Mouse (Mus musculus): ENCODE results near the gene Efna1. TPM values are rescaled to one million over a fixed set of nuclear protein-coding genes. Genes with fewer than 3 reads are reported as not detected.
A peak's percentile ranks its signal among the peaks of the same experiment; 100 is the strongest.

Efna1 gene
- polyA plus RNA-seq, 1 experiment, result 54.1 TPM

DNA sequence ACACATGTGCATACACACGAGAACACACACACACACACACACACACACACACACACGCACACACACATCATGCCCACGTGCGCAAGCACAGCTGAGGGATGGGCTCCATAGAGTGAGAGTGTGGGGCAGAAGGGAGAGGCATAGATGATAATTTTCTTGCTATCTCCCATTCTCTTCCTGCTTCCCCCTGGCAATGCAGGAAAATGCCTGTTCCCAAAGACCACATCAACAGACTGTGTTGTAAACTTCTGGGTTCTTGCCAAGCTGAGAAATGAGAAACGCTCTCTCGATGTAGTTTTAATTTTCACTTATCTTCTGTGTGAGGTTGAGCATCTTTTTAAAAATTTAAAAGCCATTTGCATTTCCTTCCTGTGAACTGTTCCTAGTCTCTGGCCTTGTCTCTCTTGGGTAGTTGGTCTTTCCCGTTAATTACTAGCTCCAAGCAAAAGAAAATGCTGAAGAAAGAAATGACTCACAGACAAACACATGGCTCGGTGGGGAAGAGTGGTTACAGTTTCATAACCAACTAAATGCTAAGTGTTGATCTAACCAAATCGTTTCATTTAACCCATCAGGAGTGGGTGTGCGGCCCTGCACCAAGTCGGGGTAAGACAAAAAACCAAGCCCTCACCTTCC, 15.9 kb upstream of the Efna1 start:
- Histone ChIP-seq H3K27me3 (replicated peaks; ENCODE audit: control insufficient read depth, insufficient read depth, low read length) (no peaks in the 10 kb centered on the region), H3K36me3 (ENCODE audit: control insufficient read depth, insufficient read depth, low read length) (no peaks in the 10 kb centered on the region), H3K4me1 (ENCODE audit: control insufficient read depth, insufficient read depth, low read length) (peaks cover 9% of the 10 kb centered on the region; the same call in 1 of the 2 replicates), H3K27ac (ENCODE audit: insufficient read depth, low read depth, low read length) (no peak overlapping the region), H3K4me3 (ENCODE audit: insufficient read depth, low read depth, low read length) (no peak overlapping the region)
- WGBS, result 81% methylated on average over 11 of the region's 11 CpGs
- TF ChIP-seq POLR2A (IDR thresholded peaks at IDR 0.05; ENCODE audit: low read depth, low read length) (no peak), CTCF (conservative IDR thresholded peaks at IDR 0.05; ENCODE audit: insufficient read depth, insufficient read length, low read depth, low read length) (no peak)
- DNase-seq, result no peak

DNA sequence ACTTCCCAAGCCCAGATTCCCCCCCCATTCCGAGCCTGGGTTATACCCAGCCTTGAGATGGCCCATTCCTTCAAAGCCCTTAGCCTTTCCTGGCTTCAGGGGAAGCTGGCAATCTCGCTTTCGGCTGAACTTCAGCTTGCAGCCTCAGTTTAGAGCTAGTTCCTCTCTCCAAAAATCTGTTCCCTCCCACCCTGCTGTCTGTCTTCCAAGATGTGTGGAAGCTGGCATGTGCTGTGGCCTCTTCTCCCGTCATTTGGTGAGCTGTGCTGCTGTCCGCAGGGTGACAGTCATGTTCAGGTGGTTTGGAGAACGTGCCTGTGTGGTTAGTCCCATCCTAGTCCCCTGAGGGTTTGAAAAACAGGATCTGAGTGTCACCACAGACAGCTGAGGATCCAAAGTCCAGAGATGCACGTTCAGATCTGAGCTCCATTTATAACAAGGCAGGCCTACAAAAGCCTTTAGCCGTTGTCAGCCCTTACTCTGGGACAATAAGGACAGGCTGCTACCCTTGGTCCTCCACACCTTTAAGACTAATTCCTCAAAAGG, 14.8 kb upstream of the Efna1 start:
- no peak for DNase-seq
- H3K27ac ChIP-seq (ENCODE audit: insufficient read depth, low read depth, low read length), result no peak overlapping the region

GRCm38 (mm10) chr3:89294195-89294594, 13.3 kb upstream of the Efna1 start:
- TF ChIP-seq POLR2A (IDR thresholded peaks at IDR 0.05; ENCODE audit: low read depth, low read length) (no peak), CTCF (conservative IDR thresholded peaks at IDR 0.05; ENCODE audit: insufficient read depth, insufficient read length, low read depth, low read length) (no peak)
- 56% methylated on average over 5 of the region's 5 CpGs for WGBS

More for the DNA sequence above, 14.8 kb upstream of the Efna1 start:
- Histone ChIP-seq H3K27me3 (replicated peaks; ENCODE audit: control insufficient read depth, insufficient read depth, low read length) (no peaks in the 10 kb centered on the region), H3K4me3 (ENCODE audit: insufficient read depth, low read depth, low read length) (no peak overlapping the region), H3K4me1 (ENCODE audit: control insufficient read depth, insufficient read depth, low read length) (peaks cover 9% of the 10 kb centered on the region; the same call in 1 of the 2 replicates), H3K36me3 (ENCODE audit: control insufficient read depth, insufficient read depth, low read length) (no peaks in the 10 kb centered on the region)
- WGBS, result 78% methylated on average over 8 of the region's 8 CpGs
- no peak for TF ChIP-seq CTCF (conservative IDR thresholded peaks at IDR 0.05; ENCODE audit: insufficient read depth, insufficient read length, low read depth, low read length)
- TF ChIP-seq POLR2A (IDR thresholded peaks at IDR 0.05; ENCODE audit: low read depth, low read length), result no peak

GRCm38 (mm10) chr3:89293247-89293918, 12.4 kb upstream of the Efna1 start:
- Histone ChIP-seq H3K27me3 (replicated peaks; ENCODE audit: control insufficient read depth, insufficient read depth, low read length) (no peaks in the 10 kb centered on the region), H3K4me3 (ENCODE audit: insufficient read depth, low read depth, low read length) (no peak overlapping the region), H3K27ac (ENCODE audit: insufficient read depth, low read depth, low read length) (peak overlapping the region; percentile 74), H3K4me1 (ENCODE audit: control insufficient read depth, insufficient read depth, low read length) (peaks cover 17% of the 10 kb centered on the region), H3K36me3 (ENCODE audit: control insufficient read depth, insufficient read depth, low read length) (no peaks in the 10 kb centered on the region)
- peak; percentile 86 for DNase-seq
- 64% methylated on average over 11 of the region's 11 CpGs for WGBS
- TF ChIP-seq POLR2A (IDR thresholded peaks at IDR 0.05; ENCODE audit: low read depth, low read length) (no peak), CTCF (conservative IDR thresholded peaks at IDR 0.05; ENCODE audit: insufficient read depth, insufficient read length, low read depth, low read length) (no peak)

More at GRCm38 (mm10) chr3:89294195-89294594, 13.3 kb upstream of the Efna1 start:
- H3K27me3 ChIP-seq (replicated peaks; ENCODE audit: control insufficient read depth, insufficient read depth, low read length), result no peaks in the 10 kb centered on the region
- H3K4me3 ChIP-seq (ENCODE audit: insufficient read depth, low read depth, low read length), result no peak overlapping the region
- H3K4me1 ChIP-seq (ENCODE audit: control insufficient read depth, insufficient read depth, low read length), result peaks cover 9% of the 10 kb centered on the region; the same call in 1 of the 2 replicates
- H3K27ac ChIP-seq (ENCODE audit: insufficient read depth, low read depth, low read length), result peak overlapping the region; percentile 85
- H3K36me3 ChIP-seq (ENCODE audit: control insufficient read depth, insufficient read depth, low read length), result no peaks in the 10 kb centered on the region
- peak; percentile 83 for DNase-seq

- H3K27ac ChIP-seq (ENCODE audit: insufficient read depth, low read depth, low read length), result no peak overlapping the region
- no peaks in the 10 kb centered on the region for H3K27me3 ChIP-seq (replicated peaks; ENCODE audit: control insufficient read depth, insufficient read depth, low read length)
- no peak for TF ChIP-seq CTCF (conservative IDR thresholded peaks at IDR 0.05; ENCODE audit: insufficient read depth, insufficient read length, low read depth, low read length)
- TF ChIP-seq POLR2A (IDR thresholded peaks at IDR 0.05; ENCODE audit: low read depth, low read length), result no peak
- H3K4me1 ChIP-seq (ENCODE audit: control insufficient read depth, insufficient read depth, low read length), result peaks cover 24% of the 10 kb centered on the region
- DNase-seq, result no peak
- H3K4me3 ChIP-seq (ENCODE audit: insufficient read depth, low read depth, low read length), result no peak overlapping the region
- 80% methylated on average over 5 of the region's 5 CpGs for WGBS
- no peaks in the 10 kb centered on the region for H3K36me3 ChIP-seq (ENCODE audit: control insufficient read depth, insufficient read depth, low read length)
Measured at GRCm38 (mm10) chr3:89292303-89292702, 11.4 kb upstream of the Efna1 start.

- H3K36me3 ChIP-seq (ENCODE audit: control insufficient read depth, insufficient read depth, low read length), result no peaks in the 10 kb centered on the region
- 65% methylated on average over 10 of the region's 10 CpGs for WGBS
- DNase-seq, result no peak
- no peak overlapping the region for H3K4me3 ChIP-seq (ENCODE audit: insufficient read depth, low read depth, low read length)
- no peak for TF ChIP-seq CTCF (conservative IDR thresholded peaks at IDR 0.05; ENCODE audit: insufficient read depth, insufficient read length, low read depth, low read length)
- TF ChIP-seq POLR2A (IDR thresholded peaks at IDR 0.05; ENCODE audit: low read depth, low read length), result no peak
- H3K27me3 ChIP-seq (replicated peaks; ENCODE audit: control insufficient read depth, insufficient read depth, low read length), result no peaks in the 10 kb centered on the region
- H3K4me1 ChIP-seq (ENCODE audit: control insufficient read depth, insufficient read depth, low read length), result peaks cover 24% of the 10 kb centered on the region
- no peak overlapping the region for H3K27ac ChIP-seq (ENCODE audit: insufficient read depth, low read depth, low read length)
Measured at GRCm38 (mm10) chr3:89291874-89292273, 10.9 kb upstream of the Efna1 start.

- Histone ChIP-seq H3K4me1 (ENCODE audit: control insufficient read depth, insufficient read depth, low read length) (peaks cover 17% of the 10 kb centered on the region), H3K27me3 (replicated peaks; ENCODE audit: control insufficient read depth, insufficient read depth, low read length) (no peaks in the 10 kb centered on the region), H3K27ac (ENCODE audit: insufficient read depth, low read depth, low read length) (peak overlapping the region; percentile 6; the same call in 1 of the 2 replicates), H3K36me3 (ENCODE audit: control insufficient read depth, insufficient read depth, low read length) (no peaks in the 10 kb centered on the region), H3K4me3 (ENCODE audit: insufficient read depth, low read depth, low read length) (no peak overlapping the region)
- TF ChIP-seq POLR2A (IDR thresholded peaks at IDR 0.05; ENCODE audit: low read depth, low read length) (no peak), CTCF (conservative IDR thresholded peaks at IDR 0.05; ENCODE audit: insufficient read depth, insufficient read length, low read depth, low read length) (peak; percentile 34)
- peak; percentile 78 for DNase-seq
- WGBS, result 14% methylated on average over 7 of the region's 7 CpGs
Measured at GRCm38 (mm10) chr3:89288503-89288928, 7.6 kb upstream of the Efna1 start.
